Mouse (Mus musculus): Measurements from ENCODE around the gene Gsdma2.
"Not testable (repeated sequence)": the region's sequence is repeated elsewhere in the genome, so short reads cannot be mapped to it uniquely, and the experiment has no call there.

The Gsdma2 gene

GRCm38 (mm10) chr11:98646459-98646858 is at the start of gene Gsdma2:
TSS of gene Gsdma2 (plus strand) at chr11:98646759.
- in situ Hi-C loops (cut with MboI) = no loop called here

GRCm38 (mm10) chr11:98597363-98597762 is 49.2 kb upstream of the Gsdma2 start:
- in situ Hi-C loops (cut with MboI) = no loop called here

- in situ Hi-C loops (cut with MboI) = no loop called here
Observed at GRCm38 (mm10) chr11:98597991-98598390, 48.6 kb upstream of the Gsdma2 start, which contains the start of gene Lrrc3c. TSS of gene Lrrc3c (plus strand) at chr11:98598291.

- in situ Hi-C loops (cut with MboI) = no loop called here
Observed at GRCm38 (mm10) chr11:98598851-98599290, 47.7 kb upstream of the Gsdma2 start.

- in situ Hi-C loops (cut with MboI) = no loop called here
Observed at GRCm38 (mm10) chr11:98599291-98599690, 47.3 kb upstream of the Gsdma2 start.

- in situ Hi-C loops (cut with MboI) = no loop called here
Observed at GRCm38 (mm10) chr11:98602090-98602690, 44.4 kb upstream of the Gsdma2 start.

GRCm38 (mm10) chr11:98603953-98604352 is 42.6 kb upstream of the Gsdma2 start:
- in situ Hi-C loops (cut with MboI) = no loop called here

- in situ Hi-C loops (cut with MboI) = not testable (repeated sequence)
Observed at GRCm38 (mm10) chr11:98604911-98605310, 41.6 kb upstream of the Gsdma2 start.

- in situ Hi-C loops (cut with MboI) = no loop called here
Observed at GRCm38 (mm10) chr11:98606763-98607162, 39.8 kb upstream of the Gsdma2 start.

GRCm38 (mm10) chr11:98620791-98621190 is 25.8 kb upstream of the Gsdma2 start:
- in situ Hi-C loops (cut with MboI) = no loop called here

GRCm38 (mm10) chr11:98623981-98624380 is 22.6 kb upstream of the Gsdma2 start:
- in situ Hi-C loops (cut with MboI) = not testable (repeated sequence)

GRCm38 (mm10) chr11:98624381-98624780 is 22.2 kb upstream of the Gsdma2 start:
- in situ Hi-C loops (cut with MboI) = not testable (repeated sequence)

GRCm38 (mm10) chr11:98625611-98626410 is 20.7 kb upstream of the Gsdma2 start, which contains the start of the genes Gm12355 and Gsdma3:
TSS of gene Gm12355 (minus strand) at chr11:98625661.
TSS of gene Gsdma3 (plus strand) at chr11:98626360.
- in situ Hi-C loops (cut with MboI) = no loop called here

GRCm38 (mm10) chr11:98628706-98629105 is 17.9 kb upstream of the Gsdma2 start:
- in situ Hi-C loops (cut with MboI) = no loop called here

- in situ Hi-C loops (cut with MboI) = no loop called here
Observed at GRCm38 (mm10) chr11:98630646-98631045, 15.9 kb upstream of the Gsdma2 start.

GRCm38 (mm10) chr11:98635312-98635970 is 11.1 kb upstream of the Gsdma2 start:
- in situ Hi-C loops (cut with MboI) = not testable (repeated sequence)

- in situ Hi-C loops (cut with MboI) = no loop called here
Observed at GRCm38 (mm10) chr11:98637501-98637900, 9.1 kb upstream of the Gsdma2 start.

- in situ Hi-C loops (cut with MboI) = no loop called here
Observed at GRCm38 (mm10) chr11:98640091-98640490, 6.5 kb upstream of the Gsdma2 start.

GRCm38 (mm10) chr11:98644757-98645156 is 1.8 kb upstream of the Gsdma2 start:
- in situ Hi-C loops (cut with MboI) = no loop called here

- in situ Hi-C loops (cut with MboI) = no loop called here
Observed at GRCm38 (mm10) chr11:98645946-98646345, 613 bp upstream of the Gsdma2 start.

- in situ Hi-C loops (cut with MboI) = not testable (repeated sequence)
Observed at GRCm38 (mm10) chr11:98655076-98655475, 8.5 kb downstream of the Gsdma2 start.

- in situ Hi-C loops (cut with MboI) = no loop called here
Observed at GRCm38 (mm10) chr11:98660517-98660916, 14.0 kb downstream of the Gsdma2 start.

Data from mature B cell (primary cell).